Mouse (Mus musculus): Measurements from ENCODE around the gene Gm17542.

GRCm38 (mm10) chr10:58672557-58673277 is 45.3 kb downstream of the Gm17542 start:
- TF ChIP-seq POLR2A (IDR thresholded peaks at IDR 0.05; ENCODE audit: insufficient read length, low read depth) (no peak), TCF12 (IDR thresholded peaks at IDR 0.05; ENCODE audit: insufficient read depth, poor library complexity, severe bottlenecking) (no peak), REST (IDR thresholded peaks at IDR 0.05; ENCODE audit: insufficient read depth, insufficient read length) (no peak), E2F4 (IDR thresholded peaks at IDR 0.05; ENCODE audit: insufficient read depth) (no peak), USF1 (IDR thresholded peaks at IDR 0.05; ENCODE audit: low read depth) (no peak)
